Mouse (Mus musculus) C2C12 (cell line): ENCODE measurements around the gene 2900026A02Rik.

Source experiments
- CTCF ChIP-seq: IDR thresholded peaks from one replicate; pipeline ENCODE4 v1.5.1; 2011; ENCODE audit not compliant: control insufficient read depth, insufficient read depth, insufficient read length
- MAX ChIP-seq: IDR thresholded peaks from one replicate; pipeline ENCODE4 v1.6.1; 2011; ENCODE audit warnings: mild to moderate bottlenecking, control low read depth
- MYOD1 ChIP-seq: IDR thresholded peaks from one replicate; pipeline ENCODE4 v1.6.1; 2011; ENCODE audit warnings: low read depth; ENCODE audit not compliant: control insufficient read depth, insufficient read length
- USF1 ChIP-seq: IDR thresholded peaks from one replicate; pipeline ENCODE4 v1.6.1; 2011; ENCODE audit warnings: low read depth, mild to moderate bottlenecking, control low read depth, moderate library complexity

GRCm38 (mm10) chr5:113193762-113194161 lies 27.3 kb downstream of the 2900026A02Rik start:
- TF ChIP-seq CTCF, result no peak
- no peak for TF ChIP-seq MAX
- no peak for TF ChIP-seq USF1
- no peak for TF ChIP-seq MYOD1
